Mouse (Mus musculus) heart, postnatal 10 days (tissue): ENCODE measurements at regions not wholly inside any gene's neighbourhood (a gene's known extent, or its start where the extent isn't known, plus 50 kb on each side); places are given as distances from the start of the nearest gene placed in this dataset.
A peak's percentile ranks its signal among the peaks of the same experiment; 100 is the strongest.

ENCODE experiments used
- DNase-seq, 2 experiments: peaks; one replicate each; pipeline ENCODE4 v3.0.0; 2021
- intact Hi-C: fragments of 180-260 bp; cut with DNase I; formaldehyde crosslinking; loops from one replicate; pipeline ENCODE4 v1.15.1; 2025

- no peak for DNase-seq
- intact Hi-C loops, result no loop called here
Observed at GRCm38 (mm10) chr3:35231158-35231928, 522.6 kb upstream of the Atp11b start.

GRCm38 (mm10) chr3:35232487-35232886 is 521.4 kb upstream of the Atp11b start:
- intact Hi-C loops, result no loop called here
- DNase-seq, result no peak

- intact Hi-C loops, result no loop called here
- no peak for DNase-seq
Observed at GRCm38 (mm10) chr3:35235066-35235465, 518.8 kb upstream of the Atp11b start.

GRCm38 (mm10) chr3:35235772-35236171 is 518.1 kb upstream of the Atp11b start:
- DNase-seq, result no peak
- intact Hi-C loops, result no loop called here

- intact Hi-C loops, result no loop called here
- DNase-seq, result no peak
Observed at GRCm38 (mm10) chr3:35237342-35237741, 516.6 kb upstream of the Atp11b start.

- DNase-seq, result no peak
- intact Hi-C loops, result no loop called here
Observed at GRCm38 (mm10) chr3:35242349-35242748, 511.6 kb upstream of the Atp11b start.

- intact Hi-C loops, result no loop called here
- DNase-seq, result no peak
Observed at GRCm38 (mm10) chr3:35242871-35243529, 510.9 kb upstream of the Atp11b start.

GRCm38 (mm10) chr3:35245003-35245402 is 508.9 kb upstream of the Atp11b start:
- intact Hi-C loops, result no loop called here

GRCm38 (mm10) chr3:35245946-35246665 is 507.8 kb upstream of the Atp11b start:
- intact Hi-C loops, result no loop called here

More at GRCm38 (mm10) chr3:35245003-35245402, 508.9 kb upstream of the Atp11b start:
- no peak for DNase-seq

GRCm38 (mm10) chr3:35249160-35249559 is 504.7 kb upstream of the Atp11b start:
- peak; percentile 38 to 40 for DNase-seq
- intact Hi-C loops, result no loop called here

More at GRCm38 (mm10) chr3:35245946-35246665, 507.8 kb upstream of the Atp11b start:
- DNase-seq, result no peak

- DNase-seq, result no peak
- intact Hi-C loops, result no loop called here
Observed at GRCm38 (mm10) chr3:35250092-35250749, 503.7 kb upstream of the Atp11b start.

GRCm38 (mm10) chr3:35253861-35254260 is 500.0 kb upstream of the Atp11b start:
- intact Hi-C loops, result no loop called here
- no peak for DNase-seq

GRCm38 (mm10) chr3:35260936-35261335 is 493.0 kb upstream of the Atp11b start:
- intact Hi-C loops, result no loop called here

GRCm38 (mm10) chr3:35268949-35269348 is 485.0 kb upstream of the Atp11b start:
- no peak for DNase-seq
- intact Hi-C loops, result no loop called here

More at GRCm38 (mm10) chr3:35260936-35261335, 493.0 kb upstream of the Atp11b start:
- no peak for DNase-seq

GRCm38 (mm10) chr3:35269977-35270880 is 483.7 kb upstream of the Atp11b start:
- no peak for DNase-seq
- intact Hi-C loops, result no loop called here

- DNase-seq, result peak in 1 of 2 experiments; percentile 1
- intact Hi-C loops, result no loop called here
Observed at GRCm38 (mm10) chr3:35273546-35273945, 480.4 kb upstream of the Atp11b start.

- no peak for DNase-seq
- intact Hi-C loops, result no loop called here
Observed at GRCm38 (mm10) chr3:35280981-35281380, 472.9 kb upstream of the Atp11b start.

GRCm38 (mm10) chr3:35282106-35282505 is 471.8 kb upstream of the Atp11b start:
- intact Hi-C loops, result no loop called here
- no peak for DNase-seq

GRCm38 (mm10) chr3:35294771-35295170 is 459.1 kb upstream of the Atp11b start:
- intact Hi-C loops, result no loop called here
- DNase-seq, result no peak

- no peak for DNase-seq
- intact Hi-C loops, result no loop called here
Observed at GRCm38 (mm10) chr3:35295746-35296145, 458.2 kb upstream of the Atp11b start.
